In the genomic region with DNA sequence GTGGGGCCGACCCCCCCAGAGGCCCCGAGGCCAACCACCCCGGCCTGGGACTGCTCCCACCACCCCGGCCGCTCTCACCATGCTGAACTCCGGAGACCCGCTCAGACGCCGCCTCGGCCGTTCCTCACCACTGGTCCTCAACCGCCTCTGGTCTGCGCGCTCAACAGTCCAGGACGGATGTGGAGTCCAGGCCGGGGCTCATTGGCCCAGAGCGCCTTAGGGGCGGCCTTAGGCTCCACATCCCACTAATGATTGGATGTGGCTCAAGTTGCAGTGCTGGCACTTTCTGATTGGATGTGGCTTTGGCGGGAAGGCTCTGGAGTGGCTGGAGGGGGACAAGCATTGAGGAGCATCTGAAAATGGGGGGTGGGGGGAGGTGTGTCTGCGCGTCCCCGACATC, we compare ENCODE assay signal across 28 mouse cellular contexts. TPM values are rescaled to one million over a fixed set of nuclear protein-coding genes. Genes with fewer than 3 reads are reported as not detected.
A peak's percentile ranks its signal among the peaks of the same experiment; 100 is the strongest.
DNase-seq lines count a peak whose midpoint lies in the region; ATAC-seq and TF ChIP-seq lines count a peak whose summit lies in the region.
"Had no signal": no experiment of that assay in that cellular context is flagged by ENCODE, and none has a peak within 500 bp of the region (broad histone marks: within the 10 kb centered on the region; RNA-seq: fewer than 3 reads in every experiment).

A gene (minus strand): TSS at position 153 of the 400 bp plus-strand sequence.

- DNase-seq in midbrain, postnatal 0 days (ENCODE audit: low spot score) = no peak
- DNase-seq in midbrain, embryonic 14.5 days = no peak
- peak; percentile 93 for DNase-seq in R1 (ENCODE audit: low read depth, low spot score)
- peak; percentile 90 for DNase-seq in testis, postnatal 14 days (ENCODE audit: low spot score)
- DNase-seq in forebrain, embryonic 14.5 days (ENCODE audit: low spot score) = no peak
- DNase-seq: adrenal gland, postnatal 10 days; cerebellum, adult 2 months; cerebellum, postnatal 25 days; gastrocnemius, postnatal 25 days; heart, adult 18-20 months; kidney, adult 18-20 months; layer of hippocampus, postnatal 36 days; right cerebral cortex, postnatal 14 days; thymus, adult 18-20 months; thymus, postnatal 4 days had no signal

- no peak within 1 kb of the TSS for H3K4me3 ChIP-seq in heart, embryonic 14.5 days (ENCODE audit: control insufficient read depth in 1 of 2, insufficient read depth in 1 of 2, low read depth in 1 of 2, low read length in 2 of 2)
- H3K4me3 ChIP-seq in heart, embryonic 12.5 days = no peak within 1 kb of the TSS
- no peak within 1 kb of the TSS for H3K4me3 ChIP-seq in midbrain, postnatal 0 days (ENCODE audit: low read depth, low read length)
- no peak within 1 kb of the TSS for H3K4me3 ChIP-seq in midbrain, embryonic 14.5 days (replicated peaks; ENCODE audit: low read depth, low read length)
- H3K4me3 ChIP-seq in forebrain, embryonic 14.5 days (ENCODE audit: low read depth, low read length) = no peak within 1 kb of the TSS
- H3K4me3 ChIP-seq: forebrain, embryonic 15.5 days; heart, embryonic 13.5 days; hindbrain, embryonic 12.5 days; limb, embryonic 15.5 days had no signal

- no peak within 1 kb of the TSS for H3K27ac ChIP-seq in heart, embryonic 14.5 days (replicated peaks in 1 of 2; ENCODE audit: control insufficient read depth in 1 of 2, insufficient read depth in 1 of 2, low read depth in 2 of 2, low read length in 2 of 2)
- H3K27ac ChIP-seq in heart, embryonic 12.5 days (ENCODE audit: poor library complexity, severe bottlenecking) = no peak within 1 kb of the TSS
- no peak within 1 kb of the TSS for H3K27ac ChIP-seq in midbrain, postnatal 0 days (ENCODE audit: low read depth, low read length)
- H3K27ac ChIP-seq in midbrain, embryonic 14.5 days (replicated peaks; ENCODE audit: low read depth, low read length) = no peak within 1 kb of the TSS
- H3K27ac ChIP-seq in forebrain, embryonic 14.5 days (ENCODE audit: low read depth, low read length) = no peak within 1 kb of the TSS
- H3K27ac ChIP-seq: forebrain, embryonic 15.5 days; heart, embryonic 13.5 days; hindbrain, embryonic 12.5 days; kidney, postnatal 0 days; limb, embryonic 15.5 days; liver, embryonic 14.5 days had no signal

- no peak within 1 kb of the TSS for H3K9ac ChIP-seq in heart, embryonic 14.5 days (ENCODE audit: low read length)
- no peak within 1 kb of the TSS for H3K9ac ChIP-seq in heart, embryonic 12.5 days
- H3K9ac ChIP-seq in midbrain, postnatal 0 days (replicated peaks; ENCODE audit: low read length, poor library complexity, severe bottlenecking) = no peak within 1 kb of the TSS
- no peak within 1 kb of the TSS for H3K9ac ChIP-seq in midbrain, embryonic 14.5 days (replicated peaks; ENCODE audit: low read length)
- H3K9ac ChIP-seq in forebrain, embryonic 14.5 days (ENCODE audit: low read length) = no peak within 1 kb of the TSS
- H3K9ac ChIP-seq: forebrain, embryonic 15.5 days; heart, embryonic 13.5 days; hindbrain, embryonic 12.5 days; limb, embryonic 15.5 days; liver, embryonic 14.5 days; lung, embryonic 14.5 days had no signal

- WGBS in heart, embryonic 14.5 days = 97% methylated on average over 22 of the region's 22 CpGs
- WGBS in heart, embryonic 12.5 days = 94% methylated on average over 22 of the region's 22 CpGs
- 97% methylated on average over 22 of the region's 22 CpGs for WGBS in midbrain, postnatal 0 days
- WGBS in midbrain, embryonic 14.5 days = 94% methylated on average over 22 of the region's 22 CpGs
- WGBS in forebrain, embryonic 14.5 days = 98% methylated on average over 22 of the region's 22 CpGs

- H3K27me3 ChIP-seq in heart, embryonic 14.5 days (ENCODE audit: control insufficient read depth, insufficient read depth, low read length) = no peaks in the 10 kb centered on the region
- 0 out of 2 replicates have a peak, but pooled peaks cover 5% of the 10 kb centered on the region for H3K27me3 ChIP-seq in heart, embryonic 12.5 days (replicated peaks)
- no peaks in the 10 kb centered on the region for H3K27me3 ChIP-seq in midbrain, postnatal 0 days (ENCODE audit: insufficient read depth, low read length)
- H3K27me3 ChIP-seq in midbrain, embryonic 14.5 days (ENCODE audit: control insufficient read depth, insufficient read depth, low read length) = no peaks in the 10 kb centered on the region
- no peaks in the 10 kb centered on the region for H3K27me3 ChIP-seq in forebrain, embryonic 14.5 days (replicated peaks; ENCODE audit: control insufficient read depth, insufficient read depth, low read length)
- H3K27me3 ChIP-seq: forebrain, embryonic 15.5 days; limb, embryonic 15.5 days had no signal

- H3K4me2 ChIP-seq in heart, embryonic 14.5 days (ENCODE audit: low read length) = no peak within 1 kb of the TSS
- no peak within 1 kb of the TSS for H3K4me2 ChIP-seq in heart, embryonic 12.5 days
- H3K4me2 ChIP-seq in midbrain, postnatal 0 days (ENCODE audit: low read depth, low read length, poor library complexity, severe bottlenecking) = no peak within 1 kb of the TSS
- H3K4me2 ChIP-seq in midbrain, embryonic 14.5 days (ENCODE audit: low read length) = no peak within 1 kb of the TSS
- no peak within 1 kb of the TSS for H3K4me2 ChIP-seq in forebrain, embryonic 14.5 days (ENCODE audit: low read length)
- H3K4me2 ChIP-seq: forebrain, embryonic 15.5 days; heart, embryonic 13.5 days; hindbrain, embryonic 12.5 days; limb, embryonic 15.5 days; lung, embryonic 14.5 days had no signal

- ATAC-seq in heart, embryonic 14.5 days (ENCODE audit: insufficient number of reproducible peaks, insufficient read depth, low FRiP score, low read depth) = peak; percentile 31; the same call in 1 of the 2 replicates
- ATAC-seq in heart, embryonic 12.5 days (ENCODE audit: insufficient number of reproducible peaks, low FRiP score) = no peak
- 0 out of 2 replicates have a peak, but pooled peaks have one; percentile 34 for ATAC-seq in midbrain, postnatal 0 days (ENCODE audit: low FRiP score)
- no peak for ATAC-seq in midbrain, embryonic 14.5 days (ENCODE audit: low FRiP score, low TSS enrichment)
- ATAC-seq in forebrain, embryonic 14.5 days = no peak
- ATAC-seq: forebrain, embryonic 15.5 days had no signal

- TF ChIP-seq CTCF in midbrain, postnatal 0 days (IDR thresholded peaks at IDR 0.05) = no peak

- H3K9me3 ChIP-seq in heart, embryonic 14.5 days (ENCODE audit: control insufficient read depth, low read length) = no peaks in the 10 kb centered on the region
- no peaks in the 10 kb centered on the region for H3K9me3 ChIP-seq in heart, embryonic 12.5 days (replicated peaks)
- no peaks in the 10 kb centered on the region for H3K9me3 ChIP-seq in midbrain, postnatal 0 days (ENCODE audit: low read length)
- H3K9me3 ChIP-seq in midbrain, embryonic 14.5 days (ENCODE audit: control insufficient read depth, low read length) = no peaks in the 10 kb centered on the region
- H3K9me3 ChIP-seq in forebrain, embryonic 14.5 days (replicated peaks; ENCODE audit: control insufficient read depth, low read length) = no peaks in the 10 kb centered on the region
- H3K9me3 ChIP-seq: forebrain, embryonic 15.5 days; G1E; heart, embryonic 13.5 days; hindbrain, embryonic 12.5 days; limb, embryonic 15.5 days had no signal

- no peaks in the 10 kb centered on the region for H3K4me1 ChIP-seq in heart, embryonic 14.5 days (ENCODE audit: control insufficient read depth in 2 of 2, insufficient read depth in 2 of 2, low read length in 2 of 2)
- no peaks in the 10 kb centered on the region for H3K4me1 ChIP-seq in heart, embryonic 12.5 days (replicated peaks)
- no peaks in the 10 kb centered on the region for H3K4me1 ChIP-seq in midbrain, postnatal 0 days (ENCODE audit: insufficient read depth, low read length)
- H3K4me1 ChIP-seq in midbrain, embryonic 14.5 days (ENCODE audit: control insufficient read depth, insufficient read depth, low read length) = no peaks in the 10 kb centered on the region
- no peaks in the 10 kb centered on the region for H3K4me1 ChIP-seq in forebrain, embryonic 14.5 days (ENCODE audit: control insufficient read depth, insufficient read depth, low read length)
- H3K4me1 ChIP-seq: heart, embryonic 13.5 days; hindbrain, embryonic 12.5 days had no signal

- no peaks in the 10 kb centered on the region for H3K36me3 ChIP-seq in heart, embryonic 14.5 days (ENCODE audit: control insufficient read depth, insufficient read depth, low read length)
- no peaks in the 10 kb centered on the region for H3K36me3 ChIP-seq in heart, embryonic 12.5 days
- H3K36me3 ChIP-seq in midbrain, postnatal 0 days (ENCODE audit: insufficient read depth, low read length) = no peaks in the 10 kb centered on the region
- no peaks in the 10 kb centered on the region for H3K36me3 ChIP-seq in midbrain, embryonic 14.5 days (ENCODE audit: control insufficient read depth, insufficient read depth, low read length)
- no peaks in the 10 kb centered on the region for H3K36me3 ChIP-seq in forebrain, embryonic 14.5 days (ENCODE audit: control insufficient read depth, insufficient read depth, low read length)
- H3K36me3 ChIP-seq: forebrain, embryonic 15.5 days; G1E; heart, embryonic 13.5 days; hindbrain, embryonic 12.5 days; limb, embryonic 15.5 days had no signal

RNA-seq across cellular contexts. Expression of the gene that starts here (rescaled TPM):
- polyA plus RNA-seq in heart, embryonic 14.5 days (2014; fragmentation: Nextera tagmentation; extraction: Ambion mirVana) = not detected in 2 replicates
- polyA plus RNA-seq in heart, embryonic 12.5 days (2016; fragmentation: Nextera tagmentation; extraction: Ambion mirVana) = not detected in 2 replicates
- not detected in 2 replicates for total RNA-seq in midbrain, postnatal 0 days (2014; rRNA removed)
- polyA plus RNA-seq in midbrain, postnatal 0 days (2015; fragmentation: Nextera tagmentation; extraction: Ambion mirVana) = not detected in 2 replicates
- polyA plus RNA-seq in midbrain, embryonic 14.5 days (2014; fragmentation: Nextera tagmentation; extraction: Ambion mirVana) = not detected in 2 replicates
- 0.15 TPM in 1 of 2 replicates, not detected in the other for polyA plus RNA-seq in forebrain, embryonic 14.5 days (2014; fragmentation: Nextera tagmentation; extraction: Ambion mirVana)
- total RNA-seq: adrenal gland, postnatal 10 days; G1E; gastrocnemius, postnatal 25 days; heart, adult 18-20 months; heart, postnatal 25 days; layer of hippocampus, postnatal 36 days; left cerebral cortex, postnatal 14 days; megakaryocyte, adult 5-6 weeks had no signal
- polyA plus RNA-seq: cerebellum, adult 2 months; forebrain, embryonic 15.5 days; G1E; hindbrain, embryonic 12.5 days; limb, embryonic 15.5 days; liver, embryonic 14.5 days had no signal

Comparison
In these comparisons a context has a peak if more than half of its experiments do, and no peak if none do; other contexts are left out.
1. Peak in ATAC-seq in heart, embryonic 14.5 days; RNA of the gene not detected or under 1 TPM.
2. Peak in ATAC-seq in midbrain, postnatal 0 days; RNA of the gene not detected or under 1 TPM.
3. DNase-seq: peak in R1 (single experiment) and testis, postnatal 14 days (single experiment); none in midbrain, postnatal 0 days (single experiment), midbrain, embryonic 14.5 days (single experiment) and forebrain, embryonic 14.5 days (single experiment).